Mouse (Mus musculus) E14TG2a.4 (cell line): Measurements from ENCODE around the gene Fdx1.

ENCODE experiments used
- CTCF ChIP-seq: conservative IDR thresholded peaks from 2 replicates; pipeline ENCODE4 v1.5.1; 2014; ENCODE audit warnings: low read length
- NANOG ChIP-seq: IDR thresholded peaks from 2 replicates; pipeline ENCODE4 v1.6.1; 2014; ENCODE audit warnings: borderline replicate concordance, low read length, mixed read lengths
- POU5F1 ChIP-seq: IDR thresholded peaks from 2 replicates; pipeline ENCODE4 v1.6.1; 2014; ENCODE audit warnings: low read length, borderline replicate concordance

DNA sequence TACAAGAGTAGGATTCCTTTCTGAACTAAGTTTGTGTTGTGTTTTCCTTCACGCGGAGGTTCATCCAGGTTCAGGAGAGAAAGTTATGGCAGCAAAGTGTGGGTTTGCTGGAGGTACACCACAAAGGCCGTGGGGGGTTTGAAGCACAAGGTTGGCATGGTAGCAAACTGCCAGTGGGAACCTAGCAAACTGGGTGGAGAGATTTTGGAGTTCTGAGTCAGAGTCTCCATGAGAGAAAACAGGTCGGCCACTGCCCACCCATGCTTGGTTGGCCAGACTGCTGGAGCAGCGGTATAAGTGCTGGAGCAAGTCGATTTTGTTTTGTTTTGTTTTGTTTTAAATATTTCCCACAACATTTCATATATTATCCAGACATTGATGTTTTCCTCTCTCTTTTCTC, 15.9 kb upstream of the Fdx1 start:
- TF ChIP-seq CTCF (no peak), NANOG (no peak), POU5F1 (no peak)
